Mouse (Mus musculus): ENCODE data around the gene Gm20441.

Gm20441 gene

GRCm38 (mm10) chr10:75789841-75790240 is 9.1 kb upstream of the Gm20441 start:
- Histone ChIP-seq H3K4me3 (replicated peaks; ENCODE audit: low read length) (no peak overlapping the region), H3K27me3 (ENCODE audit: insufficient read depth, low read length) (0 out of 2 replicates have a peak, but pooled peaks cover 6% of the 10 kb centered on the region), H3K4me1 (replicated peaks; ENCODE audit: low read depth, low read length) (peaks cover 25% of the 10 kb centered on the region), H3K36me3 (ENCODE audit: insufficient read depth, low read length) (no peaks in the 10 kb centered on the region), H3K9me3 (ENCODE audit: low read length) (no peaks in the 10 kb centered on the region)
- no peak for TF ChIP-seq POU5F1 (IDR thresholded peaks at IDR 0.05; ENCODE audit: borderline replicate concordance, low read length)
- no peak for TF ChIP-seq NANOG (IDR thresholded peaks at IDR 0.05; ENCODE audit: borderline replicate concordance, low read length)
- TF ChIP-seq CTCF (conservative IDR thresholded peaks at IDR 0.05; ENCODE audit: low read length), result no peak

- no peaks in the 10 kb centered on the region for H3K9me3 ChIP-seq (ENCODE audit: low read length)
- no peaks in the 10 kb centered on the region for H3K36me3 ChIP-seq (ENCODE audit: insufficient read depth, low read length)
- TF ChIP-seq NANOG (IDR thresholded peaks at IDR 0.05; ENCODE audit: borderline replicate concordance, low read length), result no peak
- no peak for TF ChIP-seq CTCF (conservative IDR thresholded peaks at IDR 0.05; ENCODE audit: low read length)
- no peak for TF ChIP-seq POU5F1 (IDR thresholded peaks at IDR 0.05; ENCODE audit: borderline replicate concordance, low read length)
- no peak overlapping the region for H3K4me3 ChIP-seq (replicated peaks; ENCODE audit: low read length)
- H3K27me3 ChIP-seq (ENCODE audit: insufficient read depth, low read length), result 0 out of 2 replicates have a peak, but pooled peaks cover 8% of the 10 kb centered on the region
- H3K4me1 ChIP-seq (replicated peaks; ENCODE audit: low read depth, low read length), result peaks cover 19% of the 10 kb centered on the region
Measured at GRCm38 (mm10) chr10:75789081-75789735, 8.5 kb upstream of the Gm20441 start.

- Histone ChIP-seq H3K27me3 (ENCODE audit: insufficient read depth, low read length) (peaks cover 17% of the 10 kb centered on the region; the same call in 1 of the 2 replicates), H3K4me3 (replicated peaks; ENCODE audit: low read length) (no peak overlapping the region), H3K4me1 (replicated peaks; ENCODE audit: low read depth, low read length) (peaks cover 9% of the 10 kb centered on the region), H3K36me3 (ENCODE audit: insufficient read depth, low read length) (no peaks in the 10 kb centered on the region), H3K9me3 (ENCODE audit: low read length) (no peaks in the 10 kb centered on the region)
- TF ChIP-seq NANOG (IDR thresholded peaks at IDR 0.05; ENCODE audit: borderline replicate concordance, low read length), result no peak
Measured at GRCm38 (mm10) chr10:75788277-75788676, 7.5 kb upstream of the Gm20441 start.

- no peaks in the 10 kb centered on the region for H3K36me3 ChIP-seq (ENCODE audit: insufficient read depth, low read length)
- peaks cover 22% of the 10 kb centered on the region for H3K4me1 ChIP-seq (replicated peaks; ENCODE audit: low read depth, low read length)
- H3K4me3 ChIP-seq (replicated peaks; ENCODE audit: low read length), result no peak overlapping the region
- no peaks in the 10 kb centered on the region for H3K9me3 ChIP-seq (ENCODE audit: low read length)
- TF ChIP-seq POU5F1 (IDR thresholded peaks at IDR 0.05; ENCODE audit: borderline replicate concordance, low read length), result no peak
- no peak for TF ChIP-seq CTCF (conservative IDR thresholded peaks at IDR 0.05; ENCODE audit: low read length)
- no peak for TF ChIP-seq NANOG (IDR thresholded peaks at IDR 0.05; ENCODE audit: borderline replicate concordance, low read length)
- H3K27me3 ChIP-seq (ENCODE audit: insufficient read depth, low read length), result peaks cover 34% of the 10 kb centered on the region
Measured at GRCm38 (mm10) chr10:75785442-75785841, 4.7 kb upstream of the Gm20441 start.

- Histone ChIP-seq H3K4me3 (replicated peaks; ENCODE audit: low read length) (peak overlapping the region; percentile 85; the same call in 1 of the 2 replicates), H3K27me3 (ENCODE audit: insufficient read depth, low read length) (peaks cover 50% of the 10 kb centered on the region), H3K36me3 (ENCODE audit: insufficient read depth, low read length) (no peaks in the 10 kb centered on the region), H3K9me3 (ENCODE audit: low read length) (no peaks in the 10 kb centered on the region), H3K4me1 (replicated peaks; ENCODE audit: low read depth, low read length) (peaks cover 26% of the 10 kb centered on the region)
- TF ChIP-seq NANOG (IDR thresholded peaks at IDR 0.05; ENCODE audit: borderline replicate concordance, low read length) (no peak), CTCF (conservative IDR thresholded peaks at IDR 0.05; ENCODE audit: low read length) (no peak), POU5F1 (IDR thresholded peaks at IDR 0.05; ENCODE audit: borderline replicate concordance, low read length) (no peak)
Measured at GRCm38 (mm10) chr10:75779206-75780174, 1.3 kb downstream of the Gm20441 start.

GRCm38 (mm10) chr10:75777885-75778284 is 2.9 kb downstream of the Gm20441 start:
- Histone ChIP-seq H3K4me1 (replicated peaks; ENCODE audit: low read depth, low read length) (peaks cover 34% of the 10 kb centered on the region), H3K4me3 (replicated peaks; ENCODE audit: low read length) (no peak overlapping the region), H3K27me3 (ENCODE audit: insufficient read depth, low read length) (peaks cover 37% of the 10 kb centered on the region), H3K9me3 (ENCODE audit: low read length) (no peaks in the 10 kb centered on the region), H3K36me3 (ENCODE audit: insufficient read depth, low read length) (no peaks in the 10 kb centered on the region)
- TF ChIP-seq NANOG (IDR thresholded peaks at IDR 0.05; ENCODE audit: borderline replicate concordance, low read length) (no peak), CTCF (conservative IDR thresholded peaks at IDR 0.05; ENCODE audit: low read length) (no peak), POU5F1 (IDR thresholded peaks at IDR 0.05; ENCODE audit: borderline replicate concordance, low read length) (no peak)

- Histone ChIP-seq H3K4me3 (replicated peaks; ENCODE audit: low read length) (no peak overlapping the region), H3K36me3 (ENCODE audit: insufficient read depth, low read length) (peaks cover 5% of the 10 kb centered on the region), H3K27me3 (ENCODE audit: insufficient read depth, low read length) (peaks cover 27% of the 10 kb centered on the region), H3K9me3 (ENCODE audit: low read length) (no peaks in the 10 kb centered on the region), H3K4me1 (replicated peaks; ENCODE audit: low read depth, low read length) (peaks cover 45% of the 10 kb centered on the region)
- TF ChIP-seq NANOG (IDR thresholded peaks at IDR 0.05; ENCODE audit: borderline replicate concordance, low read length), result no peak
- TF ChIP-seq CTCF (conservative IDR thresholded peaks at IDR 0.05; ENCODE audit: low read length), result no peak
- no peak for TF ChIP-seq POU5F1 (IDR thresholded peaks at IDR 0.05; ENCODE audit: borderline replicate concordance, low read length)
Measured at GRCm38 (mm10) chr10:75776562-75776961, 4.2 kb downstream of the Gm20441 start.

- Histone ChIP-seq H3K36me3 (ENCODE audit: insufficient read depth, low read length) (peaks cover 22% of the 10 kb centered on the region), H3K9me3 (ENCODE audit: low read length) (no peaks in the 10 kb centered on the region), H3K4me1 (replicated peaks; ENCODE audit: low read depth, low read length) (peaks cover 30% of the 10 kb centered on the region), H3K27me3 (ENCODE audit: insufficient read depth, low read length) (peaks cover 14% of the 10 kb centered on the region), H3K4me3 (replicated peaks; ENCODE audit: low read length) (no peak overlapping the region)
- TF ChIP-seq NANOG (IDR thresholded peaks at IDR 0.05; ENCODE audit: borderline replicate concordance, low read length) (no peak), CTCF (conservative IDR thresholded peaks at IDR 0.05; ENCODE audit: low read length) (no peak), POU5F1 (IDR thresholded peaks at IDR 0.05; ENCODE audit: borderline replicate concordance, low read length) (no peak)
Measured at GRCm38 (mm10) chr10:75774587-75774986, 6.2 kb downstream of the Gm20441 start.
